Mouse (Mus musculus): Measurements from ENCODE around the gene Cdh4. TPM values are rescaled to one million over a fixed set of nuclear protein-coding genes. Genes with fewer than 3 reads are reported as not detected.

Gene Cdh4
- polyA plus RNA-seq, 1 experiment, result 3.2 TPM

GRCm38 (mm10) chr2:179533881-179534280, 91.7 kb downstream of the Cdh4 start:
- Histone ChIP-seq H3K27ac (ENCODE audit: insufficient read depth, low read length) (no peak overlapping the region), H3K4me3 (ENCODE audit: insufficient read depth, low read length) (no peak overlapping the region), H3K4me1 (ENCODE audit: control insufficient read depth, insufficient read depth, low read length) (no peaks in the 10 kb centered on the region)
- no peak for TF ChIP-seq CTCF (IDR thresholded peaks at IDR 0.05; ENCODE audit: borderline replicate concordance, insufficient read depth, low read length)
- TF ChIP-seq POLR2A (IDR thresholded peaks at IDR 0.05; ENCODE audit: low read depth, low read length), result no peak

- no peak overlapping the region for H3K4me3 ChIP-seq (ENCODE audit: insufficient read depth, low read length)
- H3K27ac ChIP-seq (ENCODE audit: insufficient read depth, low read length), result no peak overlapping the region
- H3K4me1 ChIP-seq (ENCODE audit: control insufficient read depth, insufficient read depth, low read length), result no peaks in the 10 kb centered on the region
- TF ChIP-seq CTCF (IDR thresholded peaks at IDR 0.05; ENCODE audit: borderline replicate concordance, insufficient read depth, low read length) (no peak), POLR2A (IDR thresholded peaks at IDR 0.05; ENCODE audit: low read depth, low read length) (no peak)
Measured at GRCm38 (mm10) chr2:179535204-179535603, 93.0 kb downstream of the Cdh4 start.

- H3K4me3 ChIP-seq (ENCODE audit: insufficient read depth, low read length), result no peak overlapping the region
- H3K27ac ChIP-seq (ENCODE audit: insufficient read depth, low read length), result no peak overlapping the region
- no peaks in the 10 kb centered on the region for H3K4me1 ChIP-seq (ENCODE audit: control insufficient read depth, insufficient read depth, low read length)
- TF ChIP-seq CTCF (IDR thresholded peaks at IDR 0.05; ENCODE audit: borderline replicate concordance, insufficient read depth, low read length) (no peak), POLR2A (IDR thresholded peaks at IDR 0.05; ENCODE audit: low read depth, low read length) (no peak)
Measured at GRCm38 (mm10) chr2:179536762-179537161, 94.5 kb downstream of the Cdh4 start.

- Histone ChIP-seq H3K4me3 (ENCODE audit: insufficient read depth, low read length) (no peak overlapping the region), H3K27ac (ENCODE audit: insufficient read depth, low read length) (no peak overlapping the region), H3K4me1 (ENCODE audit: control insufficient read depth, insufficient read depth, low read length) (no peaks in the 10 kb centered on the region)
- TF ChIP-seq POLR2A (IDR thresholded peaks at IDR 0.05; ENCODE audit: low read depth, low read length), result no peak
Measured at GRCm38 (mm10) chr2:179537390-179537789, 95.2 kb downstream of the Cdh4 start.

GRCm38 (mm10) chr2:179537800-179538450, 95.7 kb downstream of the Cdh4 start:
- no peaks in the 10 kb centered on the region for H3K4me1 ChIP-seq (ENCODE audit: control insufficient read depth, insufficient read depth, low read length)
- H3K4me3 ChIP-seq (ENCODE audit: insufficient read depth, low read length), result no peak overlapping the region
- no peak for TF ChIP-seq CTCF (IDR thresholded peaks at IDR 0.05; ENCODE audit: borderline replicate concordance, insufficient read depth, low read length)
- TF ChIP-seq POLR2A (IDR thresholded peaks at IDR 0.05; ENCODE audit: low read depth, low read length), result no peak

GRCm38 (mm10) chr2:179538535-179538934, 96.3 kb downstream of the Cdh4 start:
- no peaks in the 10 kb centered on the region for H3K4me1 ChIP-seq (ENCODE audit: control insufficient read depth, insufficient read depth, low read length)
- TF ChIP-seq CTCF (IDR thresholded peaks at IDR 0.05; ENCODE audit: borderline replicate concordance, insufficient read depth, low read length), result no peak
- TF ChIP-seq POLR2A (IDR thresholded peaks at IDR 0.05; ENCODE audit: low read depth, low read length), result no peak
- no peak overlapping the region for H3K4me3 ChIP-seq (ENCODE audit: insufficient read depth, low read length)
- H3K27ac ChIP-seq (ENCODE audit: insufficient read depth, low read length), result no peak overlapping the region

More at GRCm38 (mm10) chr2:179537800-179538450, 95.7 kb downstream of the Cdh4 start:
- no peak overlapping the region for H3K27ac ChIP-seq (ENCODE audit: insufficient read depth, low read length)

- Histone ChIP-seq H3K4me1 (ENCODE audit: control insufficient read depth, insufficient read depth, low read length) (no peaks in the 10 kb centered on the region), H3K4me3 (ENCODE audit: insufficient read depth, low read length) (no peak overlapping the region), H3K27ac (ENCODE audit: insufficient read depth, low read length) (no peak overlapping the region)
- no peak for TF ChIP-seq POLR2A (IDR thresholded peaks at IDR 0.05; ENCODE audit: low read depth, low read length)
- no peak for TF ChIP-seq CTCF (IDR thresholded peaks at IDR 0.05; ENCODE audit: borderline replicate concordance, insufficient read depth, low read length)
Measured at GRCm38 (mm10) chr2:179539532-179540245, 97.5 kb downstream of the Cdh4 start.

GRCm38 (mm10) chr2:179541096-179541495, 98.9 kb downstream of the Cdh4 start:
- H3K27ac ChIP-seq (ENCODE audit: insufficient read depth, low read length), result no peak overlapping the region
- H3K4me3 ChIP-seq (ENCODE audit: insufficient read depth, low read length), result no peak overlapping the region
- TF ChIP-seq POLR2A (IDR thresholded peaks at IDR 0.05; ENCODE audit: low read depth, low read length) (no peak), CTCF (IDR thresholded peaks at IDR 0.05; ENCODE audit: borderline replicate concordance, insufficient read depth, low read length) (no peak)
- H3K4me1 ChIP-seq (ENCODE audit: control insufficient read depth, insufficient read depth, low read length), result no peaks in the 10 kb centered on the region

GRCm38 (mm10) chr2:179547627-179548026, 105.4 kb downstream of the Cdh4 start:
- no peaks in the 10 kb centered on the region for H3K4me1 ChIP-seq (ENCODE audit: control insufficient read depth, insufficient read depth, low read length)
- no peak overlapping the region for H3K4me3 ChIP-seq (ENCODE audit: insufficient read depth, low read length)
- no peak overlapping the region for H3K27ac ChIP-seq (ENCODE audit: insufficient read depth, low read length)
- TF ChIP-seq CTCF (IDR thresholded peaks at IDR 0.05; ENCODE audit: borderline replicate concordance, insufficient read depth, low read length) (no peak), POLR2A (IDR thresholded peaks at IDR 0.05; ENCODE audit: low read depth, low read length) (no peak)

- H3K4me1 ChIP-seq (ENCODE audit: control insufficient read depth, insufficient read depth, low read length), result no peaks in the 10 kb centered on the region
- H3K27ac ChIP-seq (ENCODE audit: insufficient read depth, low read length), result no peak overlapping the region
- H3K4me3 ChIP-seq (ENCODE audit: insufficient read depth, low read length), result no peak overlapping the region
- TF ChIP-seq POLR2A (IDR thresholded peaks at IDR 0.05; ENCODE audit: low read depth, low read length) (no peak), CTCF (IDR thresholded peaks at IDR 0.05; ENCODE audit: borderline replicate concordance, insufficient read depth, low read length) (no peak)
Measured at GRCm38 (mm10) chr2:179555928-179556327, 113.7 kb downstream of the Cdh4 start.

Data from embryonic fibroblast, embryonic 13.5 days (primary cell).